Mouse (Mus musculus) kidney, postnatal 10 days (tissue): ENCODE results near the gene Slc26a8.
"Not testable (repeated sequence)": the region's sequence is repeated elsewhere in the genome, so short reads cannot be mapped to it uniquely, and the experiment has no call there.

Experiments used
- DNase-seq: peaks from one replicate; pipeline ENCODE4 v3.0.0; 2021; ENCODE audit warnings: mixed read lengths

Gene Slc26a8

DNA sequence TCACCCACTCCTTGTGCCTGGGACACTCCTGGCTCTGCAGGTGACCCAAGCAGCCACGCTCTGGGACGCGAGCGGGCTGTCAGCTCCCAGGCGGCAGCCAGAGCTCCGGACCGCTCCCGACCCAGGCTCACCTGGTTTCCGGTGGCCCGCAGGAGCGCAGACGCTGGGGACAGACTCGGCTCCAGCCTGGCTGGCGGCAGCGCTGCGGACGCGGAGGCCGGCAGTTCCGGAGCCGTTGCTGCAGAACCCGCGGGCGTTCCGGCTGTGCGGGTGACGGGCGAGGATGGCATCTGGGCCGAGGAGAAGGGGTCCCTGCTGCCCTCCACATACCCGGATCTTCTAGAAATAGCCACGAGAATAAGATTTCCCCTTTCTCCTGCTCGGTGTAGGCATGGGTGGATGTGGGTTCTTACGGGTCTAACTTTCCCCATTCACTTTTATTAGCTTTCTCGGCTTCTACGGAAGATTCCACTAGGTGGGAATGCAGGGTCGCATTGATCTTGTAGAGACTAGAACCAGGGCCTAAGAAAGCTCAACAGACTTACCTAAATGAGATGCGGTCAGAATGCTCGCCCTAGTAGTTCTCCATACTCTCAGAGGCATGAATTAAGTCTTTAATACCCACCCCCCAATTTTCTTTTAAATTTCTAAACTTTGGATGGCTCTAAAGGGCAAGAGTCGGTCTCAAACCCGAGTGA lies at the start of gene Slc26a8:
Gene Slc26a8, minus strand, starts transcription at position 648 of the 698 bp plus-strand sequence.
- DNase-seq: peak; percentile 56

DNA sequence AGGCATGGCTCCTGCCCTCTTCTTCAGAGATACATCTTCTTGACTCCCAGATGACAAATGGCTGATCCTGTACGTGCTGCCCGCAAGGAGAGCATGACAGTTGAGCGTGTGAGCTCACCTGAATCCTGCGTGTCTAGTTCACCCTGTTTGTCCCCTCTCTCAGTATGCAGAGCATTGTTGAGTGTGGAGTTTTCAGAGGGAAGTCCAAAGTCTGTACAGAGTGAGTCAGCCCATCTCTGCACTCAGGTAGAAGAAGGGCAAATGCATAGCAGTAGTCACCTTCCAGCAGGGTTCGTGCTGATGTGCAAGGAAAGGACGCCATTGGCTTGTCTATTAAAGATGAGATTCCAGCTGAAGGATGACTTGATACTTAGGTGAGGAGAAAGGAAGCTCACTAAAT lies 49.2 kb upstream of the Slc26a8 start:
- DNase-seq: no peak

DNA sequence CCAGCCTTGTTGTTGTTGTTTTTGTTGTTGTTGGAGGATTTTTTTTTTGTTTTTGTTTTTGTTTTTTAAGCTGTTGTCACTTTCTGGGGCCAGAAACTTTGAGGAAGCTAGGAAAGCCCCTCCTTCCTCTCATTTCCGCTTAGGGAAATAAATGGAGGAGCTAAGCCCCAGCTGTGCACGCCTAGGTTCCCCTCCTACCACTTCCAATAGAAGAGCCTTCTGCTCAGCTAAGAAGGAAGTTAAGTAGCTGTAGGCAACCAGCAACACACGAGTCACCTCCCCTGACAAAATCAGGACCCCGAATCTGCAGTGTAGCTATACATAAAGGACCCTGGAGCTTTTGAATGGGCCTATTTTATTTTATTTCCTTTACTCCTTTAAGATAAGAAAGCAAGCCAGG lies 47.9 kb upstream of the Slc26a8 start:
- no peak for DNase-seq

DNA sequence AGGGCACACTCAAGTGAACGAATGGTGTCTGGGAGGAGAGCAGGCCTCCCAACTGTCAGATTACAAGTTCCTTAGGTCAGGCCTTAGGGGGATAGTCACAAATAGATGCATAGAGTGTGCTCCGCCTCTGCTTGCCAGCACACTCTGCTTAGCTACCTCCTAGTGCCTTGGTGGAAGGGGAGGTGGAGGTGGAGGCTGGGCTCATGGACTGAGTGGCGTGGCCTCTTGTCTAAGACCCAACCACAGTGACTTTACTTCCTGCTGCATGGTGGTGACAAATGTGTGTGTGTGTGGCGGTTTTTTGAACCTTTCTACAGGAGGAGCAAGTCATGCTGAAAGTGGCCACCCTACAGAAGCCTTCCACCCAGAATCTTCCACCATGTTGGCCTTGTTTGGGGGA lies 46.5 kb upstream of the Slc26a8 start:
- DNase-seq: no peak

DNA sequence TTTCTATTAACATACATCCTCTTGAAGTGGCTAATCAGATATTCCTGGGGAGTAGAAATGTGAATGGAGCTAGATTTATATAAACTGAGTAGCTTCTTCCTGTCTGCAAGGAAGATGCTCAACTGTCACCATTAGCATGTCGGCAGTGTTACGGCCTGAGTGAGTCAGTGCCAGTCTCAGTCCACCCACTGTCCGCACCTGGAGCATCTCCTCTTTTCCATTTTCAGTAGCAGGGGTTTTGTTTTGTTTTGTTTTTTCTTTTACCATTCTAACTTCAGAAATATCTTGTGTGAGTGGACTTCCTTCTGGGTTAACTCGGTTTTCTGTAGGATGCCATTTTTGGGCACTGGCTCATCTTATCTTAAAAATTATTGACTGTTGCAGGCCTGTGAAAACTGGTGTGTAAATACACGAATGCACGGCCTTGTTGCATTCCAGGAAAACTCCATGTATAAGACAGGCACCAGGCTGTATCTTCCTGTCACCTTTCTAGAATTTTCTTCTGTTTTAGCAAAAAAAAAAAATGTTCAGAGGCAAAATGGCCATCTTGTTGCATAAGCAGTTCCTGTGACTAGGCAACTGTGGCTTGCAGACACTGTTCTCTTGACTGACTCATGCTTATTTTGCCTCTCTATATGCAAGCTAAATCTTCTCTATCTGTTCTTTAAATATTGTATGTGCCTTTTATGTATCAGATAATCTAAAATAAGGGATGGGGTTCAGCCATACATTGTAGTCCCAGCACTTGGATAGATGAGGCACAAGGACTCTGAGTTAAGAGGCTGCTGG lies 45.5 kb upstream of the Slc26a8 start:
- no peak for DNase-seq

DNA sequence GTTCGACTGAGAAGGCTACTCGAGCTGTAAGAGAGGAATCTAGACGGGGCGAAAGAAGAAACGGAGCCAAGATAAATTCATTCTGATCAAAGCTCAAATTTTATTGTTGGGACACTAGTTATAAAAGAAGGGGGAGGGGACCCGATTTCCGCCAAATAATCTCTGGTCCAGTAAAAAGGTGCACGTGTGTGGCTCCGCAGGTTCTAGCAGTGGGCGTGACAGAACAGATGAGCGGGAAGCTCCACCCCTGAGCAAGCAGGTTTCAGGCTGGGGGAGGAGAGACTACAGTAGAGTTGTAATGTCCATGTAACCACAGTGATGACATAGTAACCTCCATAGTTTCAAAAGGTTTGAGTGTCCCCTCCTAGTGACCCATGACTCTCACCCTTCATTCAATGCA lies 37.5 kb upstream of the Slc26a8 start:
- DNase-seq: not testable (repeated sequence)

DNA sequence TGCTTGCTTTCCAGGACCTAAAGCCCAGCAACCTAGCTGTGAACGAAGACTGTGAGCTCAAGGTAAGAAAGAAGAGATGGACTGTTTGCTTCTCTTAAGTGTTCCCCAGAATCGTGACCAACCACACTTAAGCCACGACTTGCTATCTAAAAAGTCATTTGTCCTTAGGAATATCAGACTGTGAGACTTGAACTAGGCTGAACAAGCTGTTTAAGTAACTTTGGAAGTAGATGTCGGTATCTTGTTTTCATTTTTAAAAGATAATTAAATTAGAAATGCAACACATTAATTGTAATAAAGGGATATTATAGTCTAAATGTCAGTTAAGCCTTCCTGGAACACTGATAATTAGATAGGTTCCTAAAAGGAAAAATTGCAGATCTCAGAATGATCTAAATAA lies 35.8 kb upstream of the Slc26a8 start, which contains the start of gene AC170998.1:
Gene AC170998.1, plus strand, starts transcription at position 301 of the 400 bp plus-strand sequence.
- no peak for DNase-seq

DNA sequence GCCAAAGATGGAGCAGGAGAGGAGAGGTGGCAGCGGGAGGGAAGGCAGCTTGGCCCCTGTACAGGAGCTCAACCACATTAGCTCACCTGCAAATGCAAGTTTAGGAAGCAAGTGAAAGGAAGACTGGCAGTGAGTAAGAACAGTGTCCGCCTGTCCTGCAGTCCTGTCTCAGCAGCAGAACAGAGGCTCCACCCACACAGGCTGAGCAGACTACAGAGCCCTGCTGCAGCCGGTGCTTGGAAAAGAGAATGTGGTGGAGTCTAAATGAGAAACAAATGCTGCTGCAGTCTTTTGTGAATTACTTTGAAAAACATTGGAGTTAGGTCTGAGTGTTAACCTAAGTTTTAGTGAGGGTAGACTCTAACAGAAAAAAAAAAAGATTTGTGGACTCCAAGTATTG lies 27.5 kb upstream of the Slc26a8 start:
- no peak for DNase-seq

DNA sequence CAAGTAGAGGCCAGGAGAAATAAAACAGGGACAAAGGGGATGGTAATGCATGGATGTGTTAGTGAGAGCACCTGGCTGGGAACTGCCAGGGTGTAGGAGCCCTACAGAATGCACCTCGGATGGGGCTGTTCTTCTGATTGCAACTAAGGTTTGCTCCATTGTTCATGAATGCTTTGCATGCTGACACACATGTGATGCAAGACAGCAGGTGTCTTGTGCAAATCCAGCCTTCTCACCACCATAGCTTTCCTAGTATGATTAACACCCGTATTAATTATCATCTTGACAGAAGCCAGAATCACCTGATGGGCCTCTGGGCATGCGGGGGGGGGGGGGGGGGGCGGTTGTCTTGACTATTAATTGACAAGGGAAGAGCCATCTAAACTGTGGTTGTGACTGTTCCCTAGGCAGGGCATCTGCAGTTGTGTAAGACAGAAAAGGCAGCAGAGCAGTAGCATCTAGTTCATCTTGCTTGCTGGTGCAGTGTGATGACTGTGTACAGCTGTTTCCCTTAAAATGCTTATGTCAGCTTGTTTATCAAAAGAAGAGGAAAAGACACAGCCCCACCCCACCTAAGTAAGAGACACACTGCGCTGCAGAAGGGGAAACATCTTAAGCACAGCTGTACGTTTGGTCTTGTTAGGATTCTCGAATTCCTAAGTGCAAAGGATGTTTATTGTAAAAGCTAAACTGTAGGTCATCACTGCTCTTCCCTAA lies 26.0 kb upstream of the Slc26a8 start:
- DNase-seq: no peak

DNA sequence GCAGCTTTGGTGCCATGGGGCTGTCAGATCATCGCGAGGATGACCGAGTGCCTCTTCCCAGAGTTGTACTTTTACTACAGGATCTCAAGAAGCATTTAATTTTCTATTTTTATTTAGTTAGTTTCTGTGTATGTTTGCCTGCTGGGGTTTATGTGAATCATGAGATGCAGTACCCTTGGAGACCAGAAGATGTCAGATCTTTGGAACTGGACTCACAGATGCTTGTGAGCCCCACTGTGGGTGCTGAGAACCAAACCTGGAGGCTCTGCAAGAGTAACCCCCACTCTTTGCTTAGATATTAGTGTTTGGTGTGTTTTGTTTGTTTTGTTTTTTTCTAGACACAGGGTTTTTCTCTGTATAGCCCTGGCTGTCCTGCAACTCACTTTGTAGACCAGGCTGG lies 24.0 kb upstream of the Slc26a8 start:
- DNase-seq: no peak

DNA sequence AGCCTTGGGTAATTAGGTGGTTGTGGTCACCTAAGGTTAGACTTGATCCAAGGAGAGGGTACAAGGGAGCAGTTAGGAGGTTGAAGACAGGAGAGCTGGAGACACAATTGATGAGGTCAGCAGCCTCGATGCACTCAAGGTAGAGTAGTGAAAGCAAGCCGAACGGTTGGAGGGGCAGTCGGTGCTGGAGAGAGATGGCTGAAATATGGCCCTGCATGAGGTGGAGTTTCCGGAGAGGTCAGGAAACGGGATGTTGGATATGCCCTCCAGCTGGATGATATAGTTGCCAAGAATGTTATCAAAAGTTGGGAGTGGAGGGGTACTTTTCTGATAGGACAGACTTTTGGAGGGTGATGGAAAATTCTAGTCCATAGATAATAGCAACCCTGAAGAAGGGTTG lies 22.3 kb upstream of the Slc26a8 start:
- no peak for DNase-seq

DNA sequence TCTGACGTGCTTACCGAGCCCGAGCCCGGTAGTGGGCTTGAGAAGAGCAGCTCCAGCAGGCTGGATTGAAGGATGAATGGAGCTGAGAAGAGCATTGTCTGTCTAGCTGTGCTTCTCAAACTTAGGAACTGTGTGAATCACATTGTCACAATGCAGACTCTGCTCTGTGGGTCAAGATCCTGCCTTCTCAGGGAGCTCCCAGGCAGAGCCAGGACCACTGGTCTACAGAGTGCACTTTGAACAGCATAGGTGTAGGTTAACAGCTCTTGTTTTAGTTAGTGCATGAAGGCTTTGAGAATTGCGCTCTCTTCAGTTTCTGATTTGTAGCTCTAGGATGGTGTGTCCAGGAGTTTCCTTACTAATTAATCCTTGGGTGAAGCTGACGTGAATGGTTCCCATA lies 21.2 kb upstream of the Slc26a8 start:
- DNase-seq: no peak

DNA sequence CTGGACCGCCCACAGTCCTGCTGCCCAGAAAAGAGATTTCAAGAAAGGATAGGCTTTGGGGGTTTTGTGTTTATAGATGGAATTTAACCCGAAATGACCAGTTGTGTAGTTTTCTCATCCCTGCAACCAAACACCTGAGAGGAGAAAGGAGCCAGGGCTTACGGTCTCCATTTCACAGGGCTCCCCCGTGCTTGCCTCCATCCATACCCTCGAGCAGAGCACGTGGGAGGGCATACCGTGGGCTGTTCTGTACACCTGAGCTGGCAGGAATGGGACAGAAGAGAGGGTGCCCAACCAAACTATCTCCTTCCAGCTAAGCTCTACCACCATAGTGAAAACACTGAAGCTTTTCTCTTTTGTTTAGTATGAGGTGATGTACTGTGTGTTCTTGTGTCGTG lies 20.3 kb upstream of the Slc26a8 start:
- DNase-seq: no peak

DNA sequence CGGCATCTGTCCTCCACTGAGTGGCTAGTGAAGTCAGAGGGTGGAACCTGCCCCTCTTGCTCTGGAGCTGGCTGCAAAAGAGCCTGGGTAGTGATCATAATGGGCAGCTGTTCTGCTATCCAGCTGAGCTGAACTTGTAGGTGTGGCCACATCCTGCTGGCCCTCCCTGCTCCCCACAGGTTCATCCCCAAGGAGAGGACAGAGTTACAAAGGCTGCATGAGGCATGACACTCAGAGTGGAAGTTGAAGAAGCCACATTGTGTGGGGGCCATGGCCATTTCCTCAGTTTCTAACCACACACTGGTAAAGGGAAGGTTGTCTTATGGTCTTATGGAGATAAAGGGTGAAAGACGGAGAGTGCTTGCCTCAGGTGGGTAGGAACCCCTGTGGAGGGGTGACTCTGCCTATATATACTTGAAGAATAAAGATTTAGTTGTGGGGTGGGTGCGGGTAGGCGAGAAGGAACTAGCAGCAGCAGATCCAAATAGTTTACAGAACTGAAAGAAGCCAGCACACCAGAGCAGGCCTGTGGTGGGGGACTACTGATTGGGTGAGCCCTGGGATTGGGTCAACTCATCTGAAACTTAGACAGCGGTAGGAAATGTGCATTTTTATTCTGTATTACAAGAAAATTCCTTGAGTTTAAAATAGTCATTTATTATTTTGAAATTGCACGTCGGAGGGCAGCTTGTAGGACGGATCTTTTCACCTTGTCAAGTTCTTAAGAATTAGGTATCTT lies 19.7 kb upstream of the Slc26a8 start:
- no peak for DNase-seq

DNA sequence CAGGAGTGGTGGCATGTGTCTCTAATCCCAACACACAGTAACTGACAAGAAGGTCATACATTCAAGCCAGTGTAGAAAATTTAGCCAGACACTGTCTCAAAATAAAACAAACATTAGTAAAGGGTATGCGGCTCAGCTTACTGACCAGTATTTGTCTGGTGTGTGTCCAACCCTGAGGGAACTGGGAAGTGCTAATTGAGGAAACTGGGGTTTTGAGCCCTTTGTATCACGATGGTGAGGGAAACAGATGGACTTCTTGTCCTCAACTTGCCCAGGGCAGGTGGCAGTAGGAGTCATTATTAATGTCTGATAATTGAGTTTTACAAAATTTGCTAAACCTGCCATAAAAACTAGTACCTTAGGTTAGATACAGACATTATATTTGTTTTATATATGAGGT lies 19.0 kb upstream of the Slc26a8 start:
- no peak for DNase-seq

DNA sequence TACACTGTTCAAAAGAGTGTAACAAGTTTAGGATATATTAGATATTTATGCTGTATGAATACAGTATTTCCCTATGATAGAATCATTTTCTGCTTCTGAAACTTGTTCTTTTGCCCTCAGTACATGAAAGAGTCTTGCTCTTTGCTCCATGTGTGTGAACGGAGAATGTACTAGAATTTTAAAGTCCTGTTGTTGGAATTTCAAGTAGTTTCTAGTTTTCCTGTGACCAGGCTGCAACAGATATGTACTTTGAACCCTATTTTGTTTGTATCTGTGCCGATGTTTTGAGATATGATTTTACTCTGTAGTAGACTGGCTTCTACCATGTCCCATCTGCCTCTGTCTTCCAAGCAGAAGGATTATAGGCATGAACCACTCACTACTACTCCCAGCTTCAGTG lies 17.8 kb upstream of the Slc26a8 start:
- DNase-seq: no peak

DNA sequence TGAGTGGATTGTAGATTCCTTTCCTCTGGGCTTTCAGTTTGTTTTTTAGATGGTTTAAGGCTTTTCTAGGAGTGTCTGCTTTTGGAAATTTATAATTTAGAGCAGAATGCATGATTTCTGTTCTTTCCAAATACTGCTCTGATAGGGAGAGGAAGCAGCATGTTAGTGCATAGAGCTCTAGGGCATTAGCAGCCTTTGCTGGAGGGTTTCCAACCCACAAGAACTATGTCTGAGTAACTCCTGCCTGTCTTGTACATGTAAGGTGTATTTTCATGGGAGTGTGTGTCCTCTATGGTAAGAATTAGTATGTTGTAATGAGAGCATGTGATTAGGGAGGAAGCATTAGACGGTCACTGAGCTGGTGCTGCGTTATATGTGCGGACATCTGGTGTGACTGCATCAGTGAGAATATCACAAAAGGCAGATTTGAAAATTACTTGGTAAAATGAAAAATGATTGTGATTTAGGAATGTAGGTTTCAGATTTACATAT lies 17.1 kb upstream of the Slc26a8 start:
- no peak for DNase-seq

DNA sequence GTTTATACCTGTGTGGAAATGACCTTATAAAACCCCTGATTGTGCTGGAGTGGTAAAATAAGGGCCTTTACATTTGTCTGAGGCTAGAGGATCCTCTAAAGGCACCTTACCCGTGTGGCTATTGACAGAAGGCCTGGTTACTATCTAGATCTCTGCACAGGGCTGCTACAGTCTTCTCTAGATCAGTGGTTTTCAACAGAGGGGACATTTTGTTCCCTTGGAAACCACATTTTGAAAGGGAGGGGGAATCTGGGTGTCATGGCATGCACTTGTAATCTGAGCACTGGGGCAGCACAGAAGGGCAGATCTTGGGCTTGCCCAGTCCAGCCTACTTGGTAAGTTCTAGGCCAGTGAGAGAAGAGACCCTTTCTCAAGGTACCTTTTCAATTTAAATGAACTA lies 16.7 kb upstream of the Slc26a8 start:
- no peak for DNase-seq

DNA sequence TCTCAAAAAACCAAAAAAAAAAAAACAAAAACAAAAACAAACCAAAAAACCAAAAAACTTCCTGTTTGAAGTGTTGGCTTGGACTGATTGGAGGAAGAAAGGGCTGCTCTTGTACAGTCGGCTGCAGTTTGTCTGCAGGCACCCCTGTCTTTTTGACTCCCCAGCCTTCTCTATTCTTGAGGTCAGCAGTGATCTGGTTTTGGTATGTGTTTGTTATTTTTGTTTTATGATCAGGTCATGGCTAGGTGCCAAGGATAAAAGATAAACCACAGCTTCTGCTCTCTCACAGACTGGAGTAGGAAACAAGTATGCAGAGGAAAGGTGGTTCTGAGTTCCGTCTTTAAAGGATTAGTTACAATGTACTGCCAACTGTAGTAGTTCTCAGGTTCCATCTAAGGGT lies 12.6 kb upstream of the Slc26a8 start:
- DNase-seq: no peak

DNA sequence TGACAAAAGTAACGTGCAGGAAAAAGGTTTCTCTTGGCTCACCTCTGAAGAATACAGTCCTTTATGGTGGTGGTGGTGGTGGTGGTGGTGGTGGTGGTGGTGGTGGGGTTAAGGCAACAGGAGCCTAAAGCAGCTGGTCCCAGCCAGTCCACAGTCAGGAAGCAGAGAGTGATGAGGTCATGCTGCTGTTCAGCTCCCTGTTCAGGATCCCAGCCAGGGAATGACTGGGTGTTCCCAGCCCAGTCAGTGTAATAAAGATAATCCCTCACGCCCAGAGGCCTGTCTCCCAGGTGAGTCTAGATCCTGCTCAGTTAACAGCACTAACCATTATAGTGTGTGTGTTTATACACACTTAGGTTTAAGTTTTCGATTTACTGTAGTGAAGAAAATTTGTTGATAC lies 11.7 kb upstream of the Slc26a8 start:
- no peak for DNase-seq

DNA sequence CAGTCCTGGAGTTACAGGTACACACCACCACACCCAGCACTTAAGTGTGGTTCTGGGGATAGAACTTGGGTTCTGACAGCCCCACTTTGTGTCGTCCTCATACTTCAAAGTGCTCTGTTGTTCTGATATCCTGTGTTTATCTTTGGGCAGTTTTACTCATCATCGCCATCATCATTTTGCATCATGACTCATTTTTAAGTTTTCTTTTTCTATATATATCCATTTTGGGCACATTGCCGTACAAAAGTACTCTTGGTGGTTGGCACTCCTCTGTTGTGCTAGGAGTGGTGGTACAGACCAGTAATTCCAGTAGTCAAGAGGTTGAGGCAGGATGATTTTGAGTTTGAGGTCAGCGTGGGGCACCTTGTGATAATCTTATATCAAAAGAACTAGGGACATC lies 11.1 kb upstream of the Slc26a8 start:
- DNase-seq: no peak

DNA sequence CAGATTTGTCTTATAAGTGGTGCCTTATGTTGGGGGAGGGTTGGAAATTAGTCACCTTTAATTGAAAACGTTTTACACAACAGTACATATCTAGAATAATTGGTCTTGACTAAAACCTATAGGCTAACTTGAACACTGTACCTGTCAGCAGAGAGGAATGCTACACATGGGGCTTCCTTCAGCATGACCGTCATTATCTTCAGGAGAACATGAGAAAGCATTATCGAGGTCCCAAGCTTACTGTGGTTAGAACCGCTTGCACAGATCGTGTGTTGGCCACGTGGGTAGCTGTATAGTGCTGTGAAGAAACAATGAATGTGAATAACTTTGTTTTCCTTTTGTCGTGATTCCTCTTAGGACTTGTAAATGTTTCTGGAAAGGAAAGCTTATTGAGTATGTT lies 9.8 kb upstream of the Slc26a8 start:
- no peak for DNase-seq

DNA sequence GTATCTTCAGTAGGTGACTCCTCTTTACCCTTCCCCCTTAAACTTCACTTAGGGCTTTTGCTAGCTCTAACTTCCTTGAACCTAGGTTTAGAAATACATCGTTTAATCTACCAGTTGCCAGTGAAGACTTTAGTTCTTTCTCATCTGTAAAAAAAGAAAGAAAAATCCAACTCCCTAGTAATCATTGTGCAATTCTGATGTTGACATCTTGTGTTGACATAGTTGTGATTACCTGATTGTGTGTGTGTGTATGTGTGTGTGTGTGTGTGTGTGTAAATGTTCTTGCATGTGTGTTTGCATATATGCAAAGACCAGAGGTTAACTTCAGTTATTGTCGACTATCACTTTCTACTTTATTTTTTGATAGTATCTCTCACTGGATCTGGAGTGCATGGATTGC lies 8.6 kb upstream of the Slc26a8 start:
- no peak for DNase-seq
